Mouse (Mus musculus) embryonic facial prominence, embryonic 11.5 days (tissue): ENCODE measurements around the gene Nphs1. TPM values are rescaled to one million over a fixed set of nuclear protein-coding genes. Genes with fewer than 3 reads are reported as not detected.

Source experiments
- ATAC-seq: fragments of 200-750 bp; cut with Nextera tagmentation; replicated peaks from 2 replicates; pipeline ENCODE4 v1.8.0; 2017; ENCODE audit warnings: low read depth; ENCODE audit not compliant: insufficient number of reproducible peaks, low FRiP score, low TSS enrichment
- DNase-seq: peaks from one replicate; pipeline ENCODE4 v3.0.0-alpha.2; 2015; ENCODE audit warnings: low spot score
- H3K27ac ChIP-seq: fragments of 300-500 bp; sonication (generic); replicated peaks from 2 replicates; pipeline ENCODE4 v1.5.1; 2014; ENCODE audit warnings: mild to moderate bottlenecking, low read depth, low read length, control low read depth
- H3K27me3 ChIP-seq: fragments of 300-500 bp; sonication (generic); 2 replicates; pipeline ENCODE4 v1.6.1; 2014; ENCODE audit warnings: mild to moderate bottlenecking, low read length, moderate library complexity, mixed read lengths; ENCODE audit not compliant: control insufficient read depth, insufficient read depth
- H3K36me3 ChIP-seq: fragments of 300-500 bp; sonication (generic); replicated peaks from 2 replicates; pipeline ENCODE4 v1.6.1; 2014; ENCODE audit warnings: low read depth, mild to moderate bottlenecking, low read length, moderate library complexity, mixed read lengths; ENCODE audit not compliant: control insufficient read depth, insufficient read depth
- H3K4me1 ChIP-seq: fragments of 300-500 bp; sonication (generic); 2 replicates; pipeline ENCODE4 v1.6.1; 2014; ENCODE audit warnings: low read length, mixed read lengths; ENCODE audit not compliant: control insufficient read depth, insufficient read depth
- H3K4me2 ChIP-seq: fragments of 300-500 bp; sonication (generic); 2 replicates; pipeline ENCODE4 v1.6.1; 2014; ENCODE audit warnings: low read depth, mild to moderate bottlenecking, control low read depth, low read length, moderate library complexity
- H3K4me3 ChIP-seq: fragments of 300-500 bp; sonication (generic); 2 replicates; pipeline ENCODE4 v1.5.1; 2014; ENCODE audit warnings: low read depth, low read length, control low read depth
- H3K9ac ChIP-seq: fragments of 300-500 bp; sonication (generic); replicated peaks from 2 replicates; pipeline ENCODE4 v1.6.1; 2014; ENCODE audit warnings: mild to moderate bottlenecking, control low read depth, low read length
- H3K9me3 ChIP-seq: fragments of 300-500 bp; sonication (generic); replicated peaks from 2 replicates; pipeline ENCODE4 v1.6.1; 2016; ENCODE audit warnings: mild to moderate bottlenecking, low read length, inconsistent platforms, mixed read lengths; ENCODE audit not compliant: control insufficient read depth
- WGBS: fragments of 180-500 bp; shearing (Covaris S2); extraction: QIAGEN DNeasy Blood & Tissue Kit; methylation state at CpG from one replicate; pipeline ENCODE4 v1.1.7; 2014; 5-methylcytosine and 5-hydroxymethylcytosine counted together
- polyA plus RNA-seq: library from polyadenylated mRNA; unstranded; fragments of >200 nt; fragmentation: Nextera tagmentation; extraction: Ambion mirVana; gene quantifications from 2 replicates; pipeline ENCODE4 v1.2.1, GENCODE M21; 2014

Nphs1 gene
- polyA plus RNA-seq, 1 experiment from 2014 or later: not detected

GRCm38 (mm10) chr7:30456487-30456886 lies 1.6 kb upstream of the Nphs1 start:
- peaks cover 86% of the 10 kb centered on the region for H3K27me3 ChIP-seq
- H3K4me2 ChIP-seq: no peak overlapping the region
- no peaks in the 10 kb centered on the region for H3K36me3 ChIP-seq
- 3% methylated on average over 9 of the region's 9 CpGs for WGBS
- no peak overlapping the region for H3K27ac ChIP-seq
- H3K4me3 ChIP-seq: no peak overlapping the region
- no peaks in the 10 kb centered on the region for H3K9me3 ChIP-seq
- ATAC-seq: no peak
- no peak overlapping the region for H3K9ac ChIP-seq
- DNase-seq: no peak
- H3K4me1 ChIP-seq: no peaks in the 10 kb centered on the region; the same call in 1 of the 2 replicates

GRCm38 (mm10) chr7:30456911-30457628 lies 1.0 kb upstream of the Nphs1 start:
- Histone ChIP-seq H3K27ac (no peak overlapping the region), H3K9me3 (no peaks in the 10 kb centered on the region), H3K4me3 (no peak overlapping the region), H3K36me3 (no peaks in the 10 kb centered on the region), H3K27me3 (peaks cover 86% of the 10 kb centered on the region), H3K4me1 (no peaks in the 10 kb centered on the region; the same call in 1 of the 2 replicates), H3K9ac (no peak overlapping the region), H3K4me2 (peak overlapping the region; percentile 28)
- DNase-seq (no peak), ATAC-seq (no peak)
- 1% methylated on average over 31 of the region's 31 CpGs for whole genome bisulfite sequencing

GRCm38 (mm10) chr7:30459484-30459883 lies 1.4 kb downstream of the Nphs1 start:
- H3K36me3 ChIP-seq: no peaks in the 10 kb centered on the region
- whole genome bisulfite sequencing: 27% methylated on average over 6 of the region's 6 CpGs

GRCm38 (mm10) chr7:30463568-30463967 lies 5.5 kb downstream of the Nphs1 start:
- Histone ChIP-seq H3K27ac (no peak overlapping the region), H3K4me1 (peaks cover 4% of the 10 kb centered on the region; the same call in 1 of the 2 replicates), H3K27me3 (peaks cover 77% of the 10 kb centered on the region), H3K9me3 (no peaks in the 10 kb centered on the region), H3K36me3 (no peaks in the 10 kb centered on the region), H3K4me2 (no peak overlapping the region), H3K4me3 (no peak overlapping the region), H3K9ac (no peak overlapping the region)
- ATAC-seq (no peak), DNase-seq (no peak)
- WGBS: 26% methylated on average over 7 of the region's 7 CpGs

More at GRCm38 (mm10) chr7:30459484-30459883, 1.4 kb downstream of the Nphs1 start:
- Histone ChIP-seq H3K4me3 (no peak overlapping the region), H3K27me3 (peaks cover 80% of the 10 kb centered on the region), H3K4me2 (no peak overlapping the region), H3K9ac (no peak overlapping the region), H3K4me1 (no peaks in the 10 kb centered on the region; the same call in 1 of the 2 replicates), H3K9me3 (no peaks in the 10 kb centered on the region), H3K27ac (no peak overlapping the region)
- ATAC-seq: no peak
- DNase-seq: no peak

GRCm38 (mm10) chr7:30463996-30464395 lies 5.9 kb downstream of the Nphs1 start:
- ATAC-seq (no peak), DNase-seq (no peak)
- Histone ChIP-seq H3K27ac (no peak overlapping the region), H3K36me3 (no peaks in the 10 kb centered on the region), H3K9ac (no peak overlapping the region), H3K4me2 (no peak overlapping the region), H3K4me3 (no peak overlapping the region), H3K4me1 (peaks cover 4% of the 10 kb centered on the region; the same call in 1 of the 2 replicates), H3K27me3 (peaks cover 74% of the 10 kb centered on the region), H3K9me3 (no peaks in the 10 kb centered on the region)
- WGBS: 13% methylated on average over 4 of the region's 4 CpGs

GRCm38 (mm10) chr7:30464816-30465300 lies 6.7 kb downstream of the Nphs1 start:
- 12% methylated on average over 6 of the region's 6 CpGs for whole genome bisulfite sequencing
- Histone ChIP-seq H3K9ac (no peak overlapping the region), H3K9me3 (no peaks in the 10 kb centered on the region), H3K36me3 (no peaks in the 10 kb centered on the region), H3K4me1 (peaks cover 4% of the 10 kb centered on the region; the same call in 1 of the 2 replicates), H3K4me2 (no peak overlapping the region), H3K27ac (no peak overlapping the region), H3K27me3 (peaks cover 66% of the 10 kb centered on the region), H3K4me3 (no peak overlapping the region)
- no peak for DNase-seq
- no peak for ATAC-seq

GRCm38 (mm10) chr7:30472411-30472810 lies 14.3 kb downstream of the Nphs1 start:
- no peak overlapping the region for H3K4me3 ChIP-seq
- peaks cover 5% of the 10 kb centered on the region for H3K27me3 ChIP-seq
- peak; percentile 56 for DNase-seq
- H3K27ac ChIP-seq: no peak overlapping the region
- H3K4me1 ChIP-seq: peaks cover under 1% of the 10 kb centered on the region; the same call in 1 of the 2 replicates
- H3K36me3 ChIP-seq: no peaks in the 10 kb centered on the region
- no peak for ATAC-seq
- H3K9me3 ChIP-seq: no peaks in the 10 kb centered on the region
- no peak overlapping the region for H3K4me2 ChIP-seq
- H3K9ac ChIP-seq: no peak overlapping the region
- 45% methylated on average over 5 of the region's 5 CpGs for WGBS

- DNase-seq: no peak
- no peak overlapping the region for H3K4me3 ChIP-seq
- no peaks in the 10 kb centered on the region for H3K9me3 ChIP-seq
- WGBS: 77% methylated on average over 4 of the region's 4 CpGs
- no peaks in the 10 kb centered on the region for H3K36me3 ChIP-seq
- no peak for ATAC-seq
- H3K4me1 ChIP-seq: no peaks in the 10 kb centered on the region
- no peak overlapping the region for H3K9ac ChIP-seq
- no peak overlapping the region for H3K27ac ChIP-seq
- no peaks in the 10 kb centered on the region for H3K27me3 ChIP-seq
- no peak overlapping the region for H3K4me2 ChIP-seq
Observed at GRCm38 (mm10) chr7:30474999-30475398, 16.9 kb downstream of the Nphs1 start.
